Mouse (Mus musculus) heart, embryonic 15.5 days (tissue): Measurements from ENCODE around the gene Phlda2. TPM values are rescaled to one million over a fixed set of nuclear protein-coding genes. Genes with fewer than 3 reads are reported as not detected.
"Not testable (repeated sequence)": the region's sequence is repeated elsewhere in the genome, so short reads cannot be mapped to it uniquely, and the experiment has no call there.

ENCODE experiments used
- ATAC-seq: fragments of 200-750 bp; cut with Nextera tagmentation; replicated peaks from 2 replicates; pipeline ENCODE4 v1.8.0; 2017; ENCODE audit warnings: low read depth, moderate TSS enrichment; ENCODE audit not compliant: insufficient number of reproducible peaks, insufficient read depth, low FRiP score
- H3K27ac ChIP-seq: fragments of 300-500 bp; sonication (generic); 2 replicates; pipeline ENCODE4 v1.5.1; 2015; ENCODE audit warnings: mild to moderate bottlenecking, inconsistent platforms
- H3K27me3 ChIP-seq: fragments of 300-500 bp; sonication (generic); 2 replicates; pipeline ENCODE4 v1.6.1; 2015; ENCODE audit warnings: inconsistent platforms
- H3K36me3 ChIP-seq: fragments of 300-500 bp; sonication (generic); 2 replicates; pipeline ENCODE4 v1.6.1; 2015; ENCODE audit warnings: mild to moderate bottlenecking, inconsistent platforms
- H3K4me1 ChIP-seq: fragments of 300-500 bp; sonication (generic); replicated peaks from 2 replicates; pipeline ENCODE4 v1.6.1; 2015; ENCODE audit warnings: inconsistent platforms
- H3K4me2 ChIP-seq: fragments of 300-500 bp; sonication (generic); 2 replicates; pipeline ENCODE4 v1.6.1; 2015; ENCODE audit warnings: inconsistent platforms, mild to moderate bottlenecking, moderate library complexity
- H3K4me3 ChIP-seq: fragments of 300-500 bp; sonication (generic); 2 replicates; pipeline ENCODE4 v1.5.1; 2015; ENCODE audit warnings: mild to moderate bottlenecking, inconsistent platforms
- H3K9ac ChIP-seq: fragments of 300-500 bp; sonication (generic); 2 replicates; pipeline ENCODE4 v1.6.1; 2015; ENCODE audit warnings: mild to moderate bottlenecking, inconsistent platforms
- H3K9me3 ChIP-seq: fragments of 300-500 bp; sonication (generic); replicated peaks from 2 replicates; pipeline ENCODE4 v1.6.1; 2016; ENCODE audit warnings: inconsistent platforms
- WGBS: fragments of 180-500 bp; shearing (Covaris S2); methylation state at CpG from one replicate; pipeline ENCODE4 v1.1.7; 2015; ENCODE audit warnings: mixed read lengths; 5-methylcytosine and 5-hydroxymethylcytosine counted together
- polyA plus RNA-seq: library from polyadenylated mRNA; unstranded; fragments of >200 nt; fragmentation: Nextera tagmentation; extraction: Ambion mirVana; gene quantifications from 2 replicates; pipeline ENCODE4 v1.2.1, GENCODE M21; 2015

Gene Phlda2
- polyA plus RNA-seq: 0.45 and 0.82 TPM in 2 replicates

DNA sequence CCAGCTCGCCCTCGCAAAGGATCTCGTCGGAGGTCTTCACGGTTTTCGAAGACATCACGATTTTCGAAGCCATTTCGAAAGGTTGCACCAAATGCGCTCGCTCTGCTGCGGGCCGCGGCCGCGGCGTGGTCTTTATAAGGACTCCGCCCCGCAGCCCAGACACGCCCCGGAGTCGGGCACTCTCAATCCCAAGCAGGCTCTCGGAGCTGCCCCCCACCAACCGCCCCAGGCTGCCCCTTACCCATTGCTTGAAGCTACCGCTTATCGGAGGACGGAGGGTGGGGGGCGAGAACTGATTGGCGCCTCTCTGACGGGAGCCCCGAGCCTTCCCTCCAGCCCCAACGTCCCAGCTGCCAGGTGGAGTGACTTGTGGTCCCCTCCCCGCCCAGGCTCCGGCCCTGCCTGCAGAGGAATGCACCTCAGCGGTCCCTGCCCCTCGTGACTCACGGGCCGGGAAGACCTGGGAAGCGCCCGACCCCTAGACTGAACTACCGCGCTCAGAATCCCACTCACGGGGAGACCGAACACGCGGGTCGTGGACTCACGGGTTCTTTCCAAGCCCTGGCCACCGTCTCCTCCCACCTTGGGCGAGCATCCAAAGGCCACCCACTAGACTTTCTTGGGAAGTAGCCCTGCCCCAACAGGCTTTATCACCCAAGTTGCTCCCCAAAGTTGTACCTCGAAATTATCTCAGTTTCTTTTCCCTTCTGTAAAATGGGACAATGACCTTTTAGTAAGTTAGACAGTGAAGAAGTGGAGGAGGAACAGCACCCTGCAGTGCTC lies at the start of gene Phlda2:
Gene Phlda2 (minus strand): TSS at position 733 of the 783 bp plus-strand sequence.
- Histone ChIP-seq H3K36me3 (no peaks in the 10 kb centered on the region), H3K4me2 (peak within 1 kb of the TSS; percentile 82), H3K9me3 (no peaks in the 10 kb centered on the region), H3K4me1 (peaks cover 16% of the 10 kb centered on the region), H3K27ac (no peak within 1 kb of the TSS), H3K27me3 (peaks cover 62% of the 10 kb centered on the region), H3K9ac (peak within 1 kb of the TSS; percentile 32), H3K4me3 (peak within 1 kb of the TSS; percentile 55)
- 1% methylated on average over 51 of the region's 51 CpGs for WGBS
- no peak for ATAC-seq

DNA sequence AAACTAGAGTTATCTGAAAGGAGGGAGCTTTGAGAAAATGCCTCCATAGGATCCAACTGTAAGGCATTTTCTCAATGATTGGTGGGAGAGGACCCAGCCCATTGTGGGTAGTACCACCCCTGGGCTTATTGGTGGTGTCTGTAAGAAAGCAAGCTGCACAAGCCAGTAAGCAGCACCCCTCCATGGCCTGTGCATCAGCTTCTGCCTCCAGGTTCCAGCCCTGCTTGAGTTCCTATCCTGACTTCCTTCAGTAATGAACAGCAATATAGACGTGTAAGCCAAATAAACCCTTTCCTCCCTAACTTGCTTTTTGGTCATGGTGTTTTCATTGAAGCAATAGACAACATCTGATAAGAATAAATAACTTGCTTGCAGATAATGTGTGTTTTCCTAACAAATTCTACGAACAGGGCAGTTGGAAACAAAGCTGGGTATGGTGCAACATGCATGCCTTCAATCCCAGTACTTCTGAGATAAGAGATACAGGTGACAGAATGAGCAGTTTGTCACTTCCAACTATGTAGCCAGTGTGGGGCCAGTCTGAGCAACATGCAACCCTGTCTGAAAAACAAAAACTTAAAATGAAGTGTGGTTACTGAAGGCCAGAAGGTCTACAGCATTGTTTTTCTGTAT lies 46.8 kb upstream of the Phlda2 start:
- peak overlapping the region; percentile 84 for H3K4me2 ChIP-seq
- peaks cover 28% of the 10 kb centered on the region for H3K4me1 ChIP-seq
- H3K36me3 ChIP-seq: 0 out of 2 replicates have a peak, but pooled peaks cover 4% of the 10 kb centered on the region
- peak overlapping the region; percentile 65 for H3K9ac ChIP-seq
- 16% methylated on average over 2 of the region's 2 CpGs for WGBS
- ATAC-seq: no peak
- H3K4me3 ChIP-seq: peak overlapping the region; percentile 85
- H3K27me3 ChIP-seq: no peaks in the 10 kb centered on the region
- H3K27ac ChIP-seq: peak overlapping the region; percentile 90
- no peaks in the 10 kb centered on the region for H3K9me3 ChIP-seq

DNA sequence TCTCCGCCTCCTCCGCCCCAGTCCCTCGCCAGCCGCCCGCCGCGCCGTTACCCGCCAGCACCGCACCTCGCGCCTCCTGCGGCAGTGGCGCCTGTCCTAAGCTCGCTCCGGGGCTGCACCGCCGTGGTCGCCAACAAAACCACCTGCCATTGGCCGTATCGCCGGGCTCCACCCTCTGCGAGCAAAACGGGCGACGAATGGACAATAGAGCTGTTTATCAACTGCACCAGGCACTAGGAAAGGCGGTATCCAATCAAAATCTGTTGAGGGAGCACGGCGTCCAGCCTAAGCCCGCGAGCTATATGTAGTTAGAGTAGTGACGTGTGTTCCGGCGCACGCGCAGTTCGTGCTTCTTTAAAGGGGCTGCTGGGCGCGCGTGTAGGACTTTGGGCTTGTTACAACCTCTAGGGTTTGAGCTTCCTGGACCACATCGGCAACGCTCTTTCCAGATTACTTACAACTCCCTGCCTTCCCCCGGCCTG lies 46.1 kb upstream of the Phlda2 start, which contains the start of gene Nap1l4:
Gene Nap1l4 (minus strand): TSS at position 131 of the 482 bp plus-strand sequence.
- Histone ChIP-seq H3K9ac (peak within 1 kb of the TSS; percentile 92), H3K4me3 (peak within 1 kb of the TSS; percentile 85), H3K36me3 (no peaks in the 10 kb centered on the region), H3K9me3 (no peaks in the 10 kb centered on the region), H3K27me3 (no peaks in the 10 kb centered on the region), H3K4me1 (peaks cover 29% of the 10 kb centered on the region), H3K4me2 (peak within 1 kb of the TSS; percentile 84), H3K27ac (peak within 1 kb of the TSS; percentile 93)
- under 1% methylated on average over 43 of the region's 43 CpGs for WGBS
- ATAC-seq: peak; percentile 99

DNA sequence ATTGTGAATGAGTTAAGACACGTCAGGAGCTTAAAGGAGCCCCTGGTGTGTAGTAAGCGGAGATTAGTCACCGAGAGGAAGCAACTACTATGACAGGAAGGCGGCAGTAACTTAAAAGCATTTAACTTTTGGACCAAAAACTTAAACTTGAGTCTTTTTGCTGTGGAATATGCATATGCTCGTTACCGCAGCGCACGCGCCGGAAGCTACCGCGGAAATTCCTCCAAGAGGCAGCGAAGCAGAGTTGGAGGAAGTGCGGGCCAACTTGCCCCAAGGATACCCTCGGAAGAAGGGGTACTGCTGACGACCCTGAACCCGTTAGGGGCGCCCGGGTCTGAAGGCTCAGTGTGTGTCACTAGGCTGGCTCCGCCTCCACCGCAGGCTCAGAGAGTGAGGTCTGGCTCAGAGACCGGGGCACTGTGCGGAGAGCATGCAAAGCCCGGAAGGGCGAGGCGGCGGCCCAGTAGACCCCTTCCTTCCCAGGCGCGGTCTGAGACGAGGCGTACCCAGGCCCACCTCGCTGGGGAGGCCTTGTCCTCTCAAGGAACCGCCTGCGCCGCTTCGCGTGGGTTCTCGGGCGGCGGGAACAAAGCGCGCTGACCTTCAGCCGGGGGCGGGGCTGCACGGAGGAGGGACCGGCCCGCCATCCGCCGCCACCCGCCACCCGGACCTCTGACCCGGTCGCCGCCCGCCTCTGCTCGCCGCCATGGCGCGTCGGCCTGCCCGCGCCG lies 45.4 kb upstream of the Phlda2 start:
- Histone ChIP-seq H3K4me1 (peaks cover 34% of the 10 kb centered on the region), H3K4me3 (peak overlapping the region; percentile 85)
- WGBS: 0% methylated on average over 39 of the region's 63 CpGs

DNA sequence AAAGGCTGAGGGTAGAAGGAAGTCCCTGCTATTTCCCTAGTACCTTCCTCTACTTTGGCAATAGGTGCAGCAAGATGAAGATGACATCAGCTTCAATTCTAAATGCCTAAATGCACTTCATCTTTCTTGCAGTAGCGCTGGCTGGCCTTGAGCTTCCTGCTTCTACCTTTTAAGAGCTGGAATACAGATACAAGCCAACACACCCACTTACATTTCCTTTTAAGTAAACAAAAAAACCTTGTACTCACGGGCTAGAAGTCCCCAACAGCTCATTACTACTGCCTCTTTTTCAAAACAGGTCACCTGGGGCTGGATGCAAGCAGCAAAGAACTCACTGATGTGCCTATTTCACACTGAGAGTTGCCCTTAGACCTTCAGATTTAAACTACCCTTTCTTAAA lies 43.6 kb upstream of the Phlda2 start:
- Histone ChIP-seq H3K27ac (no peak overlapping the region), H3K4me2 (no peak overlapping the region; the same call in 1 of the 2 replicates), H3K4me1 (peaks cover 42% of the 10 kb centered on the region), H3K4me3 (no peak overlapping the region), H3K9me3 (no peaks in the 10 kb centered on the region), H3K36me3 (no peaks in the 10 kb centered on the region), H3K27me3 (no peaks in the 10 kb centered on the region), H3K9ac (0 out of 2 replicates have a peak overlapping the region, but pooled peaks have one; percentile 16)
- no peak for ATAC-seq
- 47% methylated on average over 2 of the region's 2 CpGs for WGBS

More for the DNA sequence above, 45.4 kb upstream of the Phlda2 start:
- ATAC-seq: peak; percentile 79
- H3K36me3 ChIP-seq: no peaks in the 10 kb centered on the region
- peak overlapping the region; percentile 93 for H3K27ac ChIP-seq
- H3K4me2 ChIP-seq: peak overlapping the region; percentile 73
- H3K9me3 ChIP-seq: no peaks in the 10 kb centered on the region
- H3K9ac ChIP-seq: peak overlapping the region; percentile 92
- no peaks in the 10 kb centered on the region for H3K27me3 ChIP-seq

DNA sequence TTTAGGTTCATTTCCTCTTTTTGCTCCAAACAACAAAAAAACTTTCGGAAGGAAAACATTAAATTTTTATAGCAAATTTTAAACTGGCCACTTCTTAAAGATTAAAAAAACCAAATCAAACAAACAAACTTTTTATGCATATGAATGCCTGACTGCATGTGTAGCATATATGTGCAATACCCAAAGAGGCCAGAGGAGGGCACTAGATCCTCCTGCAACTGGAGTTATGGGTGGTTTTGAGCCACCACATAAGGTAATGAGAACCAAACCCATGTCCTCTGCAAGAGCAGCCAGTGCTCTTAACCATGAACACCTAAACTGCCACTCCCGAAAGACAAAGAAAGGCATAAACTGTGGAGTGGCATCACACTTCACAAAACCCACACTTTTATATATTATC lies 41.4 kb upstream of the Phlda2 start:
- 95% methylated on average over 2 of the region's 2 CpGs for WGBS
- no peak overlapping the region for H3K4me2 ChIP-seq
- no peaks in the 10 kb centered on the region for H3K9me3 ChIP-seq
- peaks cover 44% of the 10 kb centered on the region for H3K4me1 ChIP-seq
- no peak overlapping the region for H3K9ac ChIP-seq
- no peaks in the 10 kb centered on the region for H3K36me3 ChIP-seq
- no peaks in the 10 kb centered on the region for H3K27me3 ChIP-seq
- ATAC-seq: no peak
- no peak overlapping the region for H3K4me3 ChIP-seq
- no peak overlapping the region for H3K27ac ChIP-seq

DNA sequence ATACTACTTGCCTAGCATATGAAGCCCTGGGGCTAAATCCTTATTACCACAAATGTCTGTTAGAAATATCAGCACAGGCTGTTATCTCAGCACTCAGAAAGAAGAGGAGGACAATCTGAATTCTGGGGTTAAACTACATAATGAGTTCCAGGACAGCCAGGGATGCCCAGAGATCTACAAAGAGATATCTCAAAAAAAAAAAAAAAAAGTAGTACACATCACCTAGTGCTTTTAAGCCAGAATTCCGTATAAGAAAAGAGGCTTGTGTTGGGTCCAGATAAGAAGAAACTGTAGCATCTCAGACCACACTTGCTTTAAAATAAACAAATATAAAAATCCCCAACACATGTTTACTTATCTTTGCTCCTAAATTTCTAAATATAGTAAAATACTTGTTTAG lies 35.7 kb upstream of the Phlda2 start:
- Histone ChIP-seq H3K4me1 (peaks cover 17% of the 10 kb centered on the region), H3K36me3 (peaks cover 50% of the 10 kb centered on the region), H3K27me3 (no peaks in the 10 kb centered on the region), H3K27ac (no peak overlapping the region), H3K9me3 (no peaks in the 10 kb centered on the region), H3K4me2 (no peak overlapping the region), H3K9ac (no peak overlapping the region), H3K4me3 (no peak overlapping the region)
- no peak for ATAC-seq
- 71% methylated on average over 1 of the region's 1 CpGs for WGBS

DNA sequence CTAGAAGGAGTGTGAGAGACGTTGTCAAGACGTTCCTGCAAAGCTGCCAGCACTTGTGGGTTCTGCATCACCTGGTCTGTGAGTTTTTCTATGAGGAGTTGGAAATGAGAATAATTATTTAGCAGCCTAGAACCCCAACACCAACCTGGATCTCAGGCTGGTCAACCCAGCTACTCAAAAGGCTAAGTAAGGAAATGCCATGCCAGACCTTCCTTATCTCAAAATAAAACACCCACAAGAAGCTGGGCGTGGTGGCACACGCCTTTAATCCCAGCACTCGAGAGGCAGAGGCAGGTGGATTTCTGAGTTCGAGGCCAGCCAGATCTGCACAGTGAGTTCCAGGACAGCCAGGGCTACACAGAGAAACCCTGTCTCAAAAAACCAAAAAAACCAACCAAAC lies 35.3 kb upstream of the Phlda2 start:
- not testable (repeated sequence) for H3K9ac ChIP-seq, H3K27ac ChIP-seq, ATAC-seq, H3K4me2 ChIP-seq, H3K4me3 ChIP-seq, H3K9me3 ChIP-seq, H3K27me3 ChIP-seq
- Histone ChIP-seq H3K4me1 (peaks cover 16% of the 10 kb centered on the region), H3K36me3 (peaks cover 55% of the 10 kb centered on the region)
- 80% methylated on average over 6 of the region's 6 CpGs for WGBS

DNA sequence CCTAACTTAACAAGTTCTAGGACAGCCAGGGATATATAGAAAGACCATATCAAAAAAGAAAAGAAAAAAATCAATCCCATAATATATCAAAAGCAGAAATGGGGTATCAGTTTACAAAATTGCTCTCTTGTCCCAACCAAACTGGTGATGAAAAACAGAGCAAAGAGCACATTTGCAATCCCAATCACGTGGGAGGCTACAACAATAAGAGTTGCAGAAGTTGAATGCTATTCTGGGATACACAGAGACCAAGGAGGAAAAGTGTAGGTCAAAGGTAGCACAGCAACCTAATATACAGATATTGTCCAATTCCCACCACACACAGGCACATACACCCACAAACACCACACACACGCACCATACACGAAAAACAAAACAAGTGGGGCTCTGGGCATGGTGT lies 33.3 kb upstream of the Phlda2 start:
- 84% methylated on average over 3 of the region's 3 CpGs for WGBS
- no peak overlapping the region for H3K4me2 ChIP-seq
- no peak overlapping the region for H3K4me3 ChIP-seq
- no peak overlapping the region for H3K9ac ChIP-seq
- H3K27me3 ChIP-seq: no peaks in the 10 kb centered on the region
- peaks cover 7% of the 10 kb centered on the region for H3K4me1 ChIP-seq
- H3K9me3 ChIP-seq: no peaks in the 10 kb centered on the region
- no peak for ATAC-seq
- peaks cover 70% of the 10 kb centered on the region for H3K36me3 ChIP-seq
- no peak overlapping the region for H3K27ac ChIP-seq

DNA sequence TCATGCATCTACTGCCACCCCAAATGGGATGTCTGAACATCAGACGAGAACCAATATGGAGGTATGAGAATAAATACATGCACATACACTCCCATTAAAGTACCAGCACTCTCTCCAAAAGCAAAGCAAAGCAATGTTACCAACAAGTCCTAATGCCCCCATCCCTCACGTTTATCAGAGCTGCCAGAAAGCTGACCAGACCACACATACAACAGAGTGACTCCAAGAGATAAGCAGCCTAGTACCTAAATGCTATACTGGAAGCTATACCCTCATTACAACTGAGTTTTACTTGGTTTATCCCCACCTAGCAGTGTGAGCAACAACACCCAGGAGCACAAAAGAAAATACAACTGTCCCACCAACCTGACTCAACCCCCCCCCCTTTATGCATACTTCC lies 30.3 kb upstream of the Phlda2 start:
- Histone ChIP-seq H3K9me3 (no peaks in the 10 kb centered on the region), H3K27me3 (no peaks in the 10 kb centered on the region), H3K4me1 (no peaks in the 10 kb centered on the region), H3K4me2 (no peak overlapping the region), H3K36me3 (peaks cover 90% of the 10 kb centered on the region), H3K9ac (no peak overlapping the region), H3K4me3 (no peak overlapping the region), H3K27ac (no peak overlapping the region)
- ATAC-seq: no peak
- 68% methylated on average over 2 of the region's 2 CpGs for WGBS

DNA sequence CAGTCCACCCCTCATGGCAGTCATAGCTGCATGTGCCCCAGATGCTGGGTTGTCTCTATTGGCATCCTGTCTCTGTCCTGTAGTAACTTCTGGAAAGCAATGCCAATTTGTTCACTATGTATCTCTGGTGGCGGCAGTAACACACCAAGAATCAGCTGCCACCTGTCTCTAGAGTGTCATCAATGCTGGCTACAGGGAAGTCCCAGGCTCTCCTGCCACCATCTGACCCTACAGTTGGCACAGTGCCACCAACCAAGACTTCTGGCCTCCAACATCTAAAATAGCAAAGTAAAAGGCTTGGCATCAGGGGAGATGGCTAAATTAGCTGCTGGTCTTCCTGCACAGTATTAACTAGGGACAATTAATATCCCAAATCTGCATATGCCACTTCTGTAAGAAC lies 29.5 kb upstream of the Phlda2 start:
- Histone ChIP-seq H3K9ac (no peak overlapping the region), H3K9me3 (no peaks in the 10 kb centered on the region), H3K36me3 (peaks cover 90% of the 10 kb centered on the region), H3K27ac (no peak overlapping the region), H3K4me2 (no peak overlapping the region), H3K4me1 (no peaks in the 10 kb centered on the region), H3K4me3 (no peak overlapping the region), H3K27me3 (no peaks in the 10 kb centered on the region)
- no peak for ATAC-seq
- WGBS: 83% methylated on average over 1 of the region's 1 CpGs
